Mouse (Mus musculus): ENCODE measurements at regions not wholly inside any gene's neighbourhood (a gene's known extent, or its start where the extent isn't known, plus 50 kb on each side); places are given as distances from the start of the nearest gene placed in this dataset.

GRCm38 (mm10) chr7:66593619-66594018 lies 95.8 kb downstream of the Asb7 start:
- DNase-seq (ENCODE audit: low spot score in 2 of 2) = no peak

- no peak for DNase-seq (ENCODE audit: low spot score in 2 of 2)
Observed at GRCm38 (mm10) chr7:66591594-66592290, 97.7 kb downstream of the Asb7 start.

GRCm38 (mm10) chr7:66586511-66586910 lies 102.9 kb downstream of the Asb7 start:
- DNase-seq (ENCODE audit: low spot score in 2 of 2) = no peak

GRCm38 (mm10) chr7:66580687-66581151 lies 108.7 kb downstream of the Asb7 start:
- DNase-seq (ENCODE audit: low spot score in 2 of 2) = no peak

- no peak for DNase-seq (ENCODE audit: low spot score in 2 of 2)
Observed at GRCm38 (mm10) chr7:66576261-66576660, 113.1 kb downstream of the Asb7 start.

- no peak for DNase-seq (ENCODE audit: low spot score in 2 of 2)
Observed at GRCm38 (mm10) chr7:66571451-66571850, 117.9 kb downstream of the Asb7 start.

GRCm38 (mm10) chr7:66547694-66548093 lies 120.4 kb upstream of the Aldh1a3 start:
- DNase-seq (ENCODE audit: low spot score in 2 of 2) = no peak

- no peak for DNase-seq (ENCODE audit: low spot score in 2 of 2)
Observed at GRCm38 (mm10) chr7:66545184-66545583, 117.9 kb upstream of the Aldh1a3 start.

- DNase-seq (ENCODE audit: low spot score in 2 of 2) = no peak
Observed at GRCm38 (mm10) chr7:66544352-66545053, 117.2 kb upstream of the Aldh1a3 start.

- DNase-seq (ENCODE audit: low spot score in 2 of 2) = no peak
Observed at GRCm38 (mm10) chr7:66532596-66532995, 105.3 kb upstream of the Aldh1a3 start.

GRCm38 (mm10) chr7:66532048-66532447 lies 104.7 kb upstream of the Aldh1a3 start:
- no peak for DNase-seq (ENCODE audit: low spot score in 2 of 2)

GRCm38 (mm10) chr7:66531111-66531510 lies 103.8 kb upstream of the Aldh1a3 start:
- no peak for DNase-seq (ENCODE audit: low spot score in 2 of 2)

GRCm38 (mm10) chr7:66528881-66529280 lies 101.6 kb upstream of the Aldh1a3 start:
- DNase-seq (ENCODE audit: low spot score in 2 of 2) = no peak

- no peak for DNase-seq (ENCODE audit: low spot score in 2 of 2)
Observed at GRCm38 (mm10) chr7:66523959-66524358, 96.6 kb upstream of the Aldh1a3 start.

GRCm38 (mm10) chr7:66521522-66521921 lies 94.2 kb upstream of the Aldh1a3 start:
- no peak for DNase-seq (ENCODE audit: low spot score in 2 of 2)

- DNase-seq (ENCODE audit: low spot score in 2 of 2) = no peak
Observed at GRCm38 (mm10) chr7:66516143-66516542, 88.8 kb upstream of the Aldh1a3 start.

- no peak for DNase-seq (ENCODE audit: low spot score in 2 of 2)
Observed at GRCm38 (mm10) chr7:66513411-66513810, 86.1 kb upstream of the Aldh1a3 start.

GRCm38 (mm10) chr7:66505734-66506133 lies 78.4 kb upstream of the Aldh1a3 start:
- no peak for DNase-seq (ENCODE audit: low spot score in 2 of 2)

- DNase-seq (ENCODE audit: low spot score in 2 of 2) = no peak
Observed at GRCm38 (mm10) chr7:66504519-66504918, 77.2 kb upstream of the Aldh1a3 start.

GRCm38 (mm10) chr7:66501425-66501824 lies 74.1 kb upstream of the Aldh1a3 start:
- DNase-seq (ENCODE audit: low spot score in 2 of 2) = no peak

- no peak for DNase-seq (ENCODE audit: low spot score in 2 of 2)
Observed at GRCm38 (mm10) chr7:66497480-66497879, 70.2 kb upstream of the Aldh1a3 start.

- no peak for DNase-seq (ENCODE audit: low spot score in 2 of 2)
Observed at GRCm38 (mm10) chr7:66493216-66493885, 66.0 kb upstream of the Aldh1a3 start.
